Mouse (Mus musculus) bone marrow macrophage, adult 2 months (primary cell): ENCODE measurements around the gene St7. TPM values are rescaled to one million over a fixed set of nuclear protein-coding genes. Genes with fewer than 3 reads are reported as not detected.
A peak's percentile ranks its signal among the peaks of the same experiment; 100 is the strongest.

ENCODE experiments used
- H3K27ac ChIP-seq: 2 replicates; pipeline ENCODE4 v1.5.1; 2012; ENCODE audit warnings: low read depth, low read length; ENCODE audit not compliant: insufficient read depth
- H3K4me1 ChIP-seq: 2 replicates; pipeline ENCODE4 v1.6.1; 2012; ENCODE audit warnings: low read length; ENCODE audit not compliant: control insufficient read depth, insufficient read depth
- H3K4me3 ChIP-seq: 2 replicates; pipeline ENCODE4 v1.5.1; 2012; ENCODE audit warnings: mild to moderate bottlenecking, low read length, moderate library complexity; ENCODE audit not compliant: insufficient read depth
- CTCF ChIP-seq: IDR thresholded peaks from 2 replicates; pipeline ENCODE4 v1.5.1; 2012; ENCODE audit warnings: low read depth, mild to moderate bottlenecking, low read length, moderate library complexity
- POLR2A ChIP-seq: IDR thresholded peaks from 2 replicates; pipeline ENCODE4 v1.6.1; 2012; ENCODE audit warnings: mild to moderate bottlenecking, low read depth, low read length, borderline replicate concordance
- polyA plus RNA-seq: library from polyadenylated mRNA; stranded (reverse); fragments of >200 nt; gene quantifications from 2 replicates; pipeline ENCODE4 v1.2.4, GENCODE M21; 2012; ENCODE audit not compliant: missing spikeins, insufficient read depth, insufficient read length

Gene St7
- polyA plus RNA-seq, 1 experiment, result 5.3 TPM

DNA sequence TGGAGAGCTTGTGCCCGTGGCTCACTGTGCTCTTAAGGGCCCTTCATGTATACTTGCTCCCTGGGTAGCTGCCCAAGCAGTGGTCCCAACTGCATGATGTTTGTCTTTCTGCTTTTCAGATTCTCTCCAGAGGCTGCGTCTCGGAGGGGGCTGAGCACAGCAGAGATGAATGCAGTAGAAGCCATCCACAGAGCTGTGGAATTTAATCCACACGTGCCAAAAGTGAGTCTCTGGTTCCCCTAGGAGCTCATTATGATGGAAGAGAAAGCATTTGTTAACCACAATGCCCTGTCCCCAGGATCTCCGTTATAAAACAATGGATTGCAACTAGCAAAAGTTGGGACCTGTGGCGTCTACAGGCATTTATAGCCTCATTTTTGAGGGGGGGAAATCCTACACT, 213.6 kb downstream of the St7 start:
- TF ChIP-seq POLR2A (no peak), CTCF (no peak)
- H3K4me3 ChIP-seq, result no peak overlapping the region
- H3K4me1 ChIP-seq, result no peaks in the 10 kb centered on the region
- H3K27ac ChIP-seq, result no peak overlapping the region

DNA sequence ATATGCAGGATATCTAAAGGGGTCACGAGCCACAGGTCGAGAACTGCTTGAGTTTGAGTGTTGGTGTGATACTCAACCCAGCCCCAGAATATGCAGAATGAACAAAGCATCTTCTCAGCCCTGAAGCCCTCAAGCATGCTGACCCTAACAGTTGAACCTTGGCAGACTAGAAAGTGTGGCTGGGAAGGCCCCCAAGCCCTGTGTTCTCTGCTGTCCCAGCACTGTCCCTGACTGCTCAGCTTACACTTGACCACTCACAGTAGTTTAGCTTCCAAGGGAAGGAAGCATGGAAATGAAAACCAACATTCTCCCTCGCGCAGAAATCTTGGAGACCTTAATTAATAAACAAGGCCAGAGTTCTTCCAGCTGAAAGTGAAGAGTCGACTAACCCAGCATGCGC, 219.6 kb downstream of the St7 start:
- H3K4me1 ChIP-seq, result 0 out of 2 replicates have a peak, but pooled peaks cover 3% of the 10 kb centered on the region
- H3K4me3 ChIP-seq, result no peak overlapping the region
- no peak overlapping the region for H3K27ac ChIP-seq
- TF ChIP-seq CTCF, result no peak
- no peak for TF ChIP-seq POLR2A

DNA sequence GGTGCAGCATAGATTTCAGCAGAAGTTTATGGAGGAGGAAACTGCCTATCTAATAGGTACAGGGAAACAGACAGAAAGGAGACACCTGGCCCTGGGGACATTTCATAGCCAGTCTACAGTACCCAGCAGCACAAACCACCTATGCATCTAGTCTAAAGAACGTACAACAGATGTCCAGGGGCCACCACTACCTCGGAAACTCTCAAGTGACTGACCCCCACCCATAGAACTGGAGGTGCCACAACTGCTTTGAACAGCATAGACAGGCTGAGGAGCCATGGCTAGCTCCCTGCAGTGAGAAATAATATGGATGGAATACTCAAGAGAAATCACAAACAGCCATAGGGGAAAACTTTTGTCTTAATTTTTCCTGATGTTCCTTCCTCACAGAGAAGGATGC, 220.1 kb downstream of the St7 start:
- Histone ChIP-seq H3K4me1 (0 out of 2 replicates have a peak, but pooled peaks cover 3% of the 10 kb centered on the region), H3K4me3 (no peak overlapping the region), H3K27ac (no peak overlapping the region)
- TF ChIP-seq CTCF (no peak), POLR2A (no peak)

DNA sequence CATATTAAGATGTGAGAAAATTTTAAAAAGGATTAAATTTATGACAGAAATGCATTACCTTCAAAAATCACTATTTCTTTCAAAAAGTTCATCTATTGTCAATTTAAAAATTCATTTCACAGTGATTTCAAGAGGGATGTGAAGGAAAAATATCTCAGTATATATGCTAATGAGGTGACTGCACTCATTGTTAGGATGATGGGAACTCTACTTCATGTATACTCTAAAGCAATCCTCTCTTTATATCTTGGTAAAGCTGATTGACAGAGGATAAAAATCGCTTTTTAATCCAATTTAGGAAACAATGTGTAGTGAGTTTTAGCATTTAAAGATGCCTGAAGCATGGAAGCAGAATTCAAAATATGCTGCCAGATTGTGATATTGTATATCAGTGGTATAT, 220.6 kb downstream of the St7 start:
- Histone ChIP-seq H3K27ac (no peak overlapping the region), H3K4me1 (0 out of 2 replicates have a peak, but pooled peaks cover 3% of the 10 kb centered on the region), H3K4me3 (no peak overlapping the region)
- no peak for TF ChIP-seq POLR2A
- no peak for TF ChIP-seq CTCF

DNA sequence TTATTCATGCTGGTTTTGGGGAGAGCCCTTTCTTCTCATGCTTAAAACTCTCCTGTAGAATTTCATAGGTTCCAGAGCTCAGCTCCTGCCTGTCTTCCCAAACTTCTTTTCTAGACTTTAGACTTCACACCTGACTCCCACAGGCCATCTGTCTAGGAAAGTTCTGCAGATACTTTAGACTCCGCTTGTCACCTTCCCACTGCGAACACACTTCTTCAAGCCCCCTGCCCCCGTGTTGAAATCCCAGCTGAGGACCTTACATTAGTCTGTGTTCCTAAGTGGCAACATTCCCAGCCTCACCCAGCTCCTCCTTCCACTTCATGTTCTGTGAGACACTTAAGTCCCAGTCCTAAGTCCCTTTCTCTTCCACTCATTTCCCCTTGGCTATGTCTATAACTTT, 221.6 kb downstream of the St7 start:
- no peak overlapping the region for H3K27ac ChIP-seq
- TF ChIP-seq POLR2A (no peak), CTCF (no peak)
- no peak overlapping the region for H3K4me3 ChIP-seq
- H3K4me1 ChIP-seq, result 0 out of 2 replicates have a peak, but pooled peaks cover 3% of the 10 kb centered on the region

DNA sequence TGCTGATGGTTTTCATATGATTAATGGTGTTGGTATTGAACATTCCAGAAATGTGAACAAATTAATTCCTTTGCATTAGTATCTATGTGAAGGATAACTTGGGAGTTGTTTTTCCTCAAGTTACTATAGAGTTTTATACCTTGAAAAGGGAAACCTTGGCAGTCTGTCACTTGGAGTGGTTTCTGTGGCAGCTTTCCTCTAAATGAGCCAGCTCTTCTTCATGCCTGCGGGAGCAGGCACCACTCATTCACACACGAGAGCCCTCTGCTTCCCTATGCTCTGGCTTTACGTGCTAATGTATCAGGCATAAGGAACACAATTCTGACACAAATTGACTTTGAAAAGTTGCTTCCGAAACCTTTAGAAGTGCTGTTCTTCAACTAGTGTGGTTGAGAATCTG, 224.5 kb downstream of the St7 start:
- no peak overlapping the region for H3K27ac ChIP-seq
- no peak for TF ChIP-seq CTCF
- no peak for TF ChIP-seq POLR2A

DNA sequence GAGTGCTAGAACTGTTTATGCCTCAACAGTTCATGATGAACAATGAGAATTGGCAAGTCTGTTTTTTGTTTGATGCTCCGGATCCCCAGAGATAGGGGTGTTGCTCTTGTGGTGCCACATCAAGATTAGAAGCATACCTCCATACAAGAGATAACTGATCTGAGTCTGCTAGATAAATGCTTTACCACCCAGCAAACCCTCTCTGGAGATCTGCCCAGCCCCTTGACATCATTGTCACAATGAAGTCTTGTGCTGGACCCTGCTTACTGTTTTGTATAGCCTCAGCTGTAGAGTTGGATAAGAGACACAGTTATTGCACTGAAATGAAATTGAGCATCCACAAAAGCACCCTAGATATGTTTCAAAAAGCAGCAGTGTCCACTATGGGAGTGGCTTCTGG, 229.4 kb downstream of the St7 start:
- no peak overlapping the region for H3K27ac ChIP-seq
- H3K4me1 ChIP-seq, result no peaks in the 10 kb centered on the region
- TF ChIP-seq POLR2A, result no peak
- TF ChIP-seq CTCF, result no peak
- no peak overlapping the region for H3K4me3 ChIP-seq

More for the DNA sequence above, 224.5 kb downstream of the St7 start:
- H3K4me3 ChIP-seq, result no peak overlapping the region
- 0 out of 2 replicates have a peak, but pooled peaks cover 3% of the 10 kb centered on the region for H3K4me1 ChIP-seq

DNA sequence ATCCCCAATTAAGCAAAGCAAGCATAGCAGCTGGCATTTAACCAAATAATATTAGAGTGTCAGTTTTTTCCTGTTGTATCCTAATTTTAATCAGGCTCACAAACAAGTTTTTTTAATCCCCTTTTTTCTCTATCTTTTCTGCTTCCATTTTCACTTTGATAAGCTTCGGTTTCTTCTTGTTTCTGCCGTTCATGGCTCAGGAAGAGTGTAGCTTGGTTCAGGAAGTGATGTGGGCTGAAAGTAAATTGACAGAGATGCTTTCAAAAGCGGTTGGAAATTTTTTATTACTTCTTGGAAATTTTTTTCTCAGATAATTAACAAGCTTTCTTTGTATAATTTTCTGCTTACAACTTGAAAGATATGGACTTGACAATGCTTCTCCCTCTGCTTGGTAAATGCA, 230.2 kb downstream of the St7 start:
- no peaks in the 10 kb centered on the region for H3K4me1 ChIP-seq
- H3K4me3 ChIP-seq, result no peak overlapping the region
- no peak for TF ChIP-seq POLR2A
- TF ChIP-seq CTCF, result no peak
- H3K27ac ChIP-seq, result no peak overlapping the region

DNA sequence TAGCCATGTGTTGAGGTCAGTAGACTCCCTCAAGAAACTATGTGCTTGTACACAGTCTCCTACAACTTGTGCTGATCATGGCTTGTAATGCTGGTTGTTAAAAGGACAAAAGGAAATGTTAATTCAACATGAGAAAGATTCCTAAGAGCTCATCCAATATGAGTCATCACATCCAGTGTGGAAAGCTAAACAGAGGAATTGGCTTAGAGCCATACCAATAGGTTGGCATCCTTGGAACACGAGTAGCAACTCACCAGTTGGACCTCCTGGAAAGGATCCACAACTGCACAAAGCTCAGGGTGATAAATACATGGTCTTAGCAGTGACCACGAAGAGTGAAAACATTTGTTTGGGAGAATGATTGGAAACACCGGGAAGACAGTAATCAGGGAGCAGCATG, 230.6 kb downstream of the St7 start:
- Histone ChIP-seq H3K4me3 (no peak overlapping the region), H3K4me1 (no peaks in the 10 kb centered on the region), H3K27ac (no peak overlapping the region)
- no peak for TF ChIP-seq CTCF
- TF ChIP-seq POLR2A, result no peak

DNA sequence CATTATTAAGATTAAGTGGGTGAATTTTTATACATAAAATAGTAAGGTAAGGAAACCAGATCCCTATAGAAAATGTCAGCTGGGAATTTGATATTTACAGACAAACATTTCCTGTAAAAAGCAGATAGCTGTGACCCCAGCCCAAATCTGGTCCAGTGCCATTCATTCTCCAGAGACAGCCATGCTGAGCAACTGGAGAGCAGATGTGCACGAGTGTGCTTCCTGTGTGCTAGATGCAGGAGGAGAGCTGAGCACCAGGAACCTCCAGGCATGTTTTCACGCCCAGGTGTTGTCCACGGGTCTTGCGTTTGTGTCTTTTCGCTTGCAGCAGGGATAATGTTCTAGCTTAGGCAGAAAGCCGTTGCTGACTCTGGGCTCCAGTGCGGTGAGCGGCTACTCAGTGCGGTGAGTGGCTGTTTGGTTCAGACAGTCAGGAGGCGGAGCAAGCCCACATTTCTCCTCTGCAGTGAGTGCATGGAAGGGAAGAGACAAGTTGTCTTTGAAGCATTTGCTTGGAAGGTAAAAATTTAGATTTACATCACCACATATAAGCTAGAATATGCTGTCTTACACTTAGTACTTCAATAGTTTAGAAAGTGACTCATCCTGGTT, 231.3 kb downstream of the St7 start:
- TF ChIP-seq POLR2A (no peak), CTCF (no peak)
- no peak overlapping the region for H3K4me3 ChIP-seq
- no peaks in the 10 kb centered on the region for H3K4me1 ChIP-seq
- H3K27ac ChIP-seq, result no peak overlapping the region

DNA sequence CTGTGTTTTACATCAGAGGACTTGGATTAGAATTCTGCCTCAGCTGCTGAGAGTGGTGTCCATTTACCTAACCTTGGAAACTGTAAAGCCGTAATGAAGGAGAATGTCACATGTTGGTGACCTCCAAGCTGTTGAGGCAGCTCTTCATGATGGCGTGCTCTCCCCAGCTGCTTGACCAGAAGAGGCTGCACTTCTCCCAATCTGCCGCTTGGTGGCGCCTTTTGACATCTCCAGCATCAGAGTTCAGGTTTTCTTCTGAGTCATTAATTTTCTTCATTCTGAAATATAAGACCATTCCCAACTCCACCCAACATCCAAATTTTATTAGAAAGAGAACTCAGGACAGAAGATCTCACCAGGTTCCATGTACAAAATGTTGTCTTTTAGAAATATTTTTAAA, 232.5 kb downstream of the St7 start:
- Histone ChIP-seq H3K4me3 (no peak overlapping the region), H3K4me1 (no peaks in the 10 kb centered on the region), H3K27ac (no peak overlapping the region)
- peak; percentile 59; the same call in 1 of the 2 replicates for TF ChIP-seq CTCF
- no peak for TF ChIP-seq POLR2A
